Mouse (Mus musculus) megakaryocyte-erythroid progenitor cell, adult 5 weeks (primary cell): ENCODE results near the gene Vmn1r226. TPM values are rescaled to one million over a fixed set of nuclear protein-coding genes. Genes with fewer than 3 reads are reported as not detected.

ENCODE experiments used
- polyA plus RNA-seq: library from polyadenylated mRNA; stranded (reverse); fragments of >175 nt; gene quantifications from 2 replicates; pipeline ENCODE4 v1.2.3, GENCODE M21; 2012

The Vmn1r226 gene
- 0.01 and 0.02 TPM in 2 replicates for polyA plus RNA-seq

GRCm38 (mm10) chr17:20682543-20682942 lies at the start of gene Vmn1r226:
Gene Vmn1r226, plus strand, starts transcription at chr17:20682843.

GRCm38 (mm10) chr17:20729543-20729942 lies 46.9 kb downstream of the Vmn1r226 start, which contains the start of gene Vmn1r227:
Gene Vmn1r227, plus strand, starts transcription at chr17:20729843.

Other genes with a start within 250 kb of the Vmn1r226 start
- not detected in 2 replicates for gene Vmn2r108, start 201.5 kb upstream of the Vmn1r226 start, polyA plus RNA-seq
- gene Vmn1r225, start 184.7 kb upstream of the Vmn1r226 start, polyA plus RNA-seq: not detected in 2 replicates
- not detected in 2 replicates for gene Vmn2r109, start 118.1 kb upstream of the Vmn1r226 start, polyA plus RNA-seq
- gene Vmn2r110, start 86.4 kb upstream of the Vmn1r226 start, polyA plus RNA-seq: 0.01 TPM in 1 of 2 replicates, not detected in the other
- not detected in 2 replicates for gene Fpr-rs3, start 58.0 kb upstream of the Vmn1r226 start, polyA plus RNA-seq
- not detected in 2 replicates for gene Vmn1r227, start 47.0 kb downstream of the Vmn1r226 start, polyA plus RNA-seq
- not detected in 2 replicates for gene Vmn1r228, start 103.3 kb downstream of the Vmn1r226 start, polyA plus RNA-seq
- gene Vmn1r229, start 128.7 kb downstream of the Vmn1r226 start, polyA plus RNA-seq: not detected in 2 replicates
- gene Vmn1r230, start 157.6 kb downstream of the Vmn1r226 start, polyA plus RNA-seq: 0.01 TPM in 1 of 2 replicates, not detected in the other
- gene Vmn1r231, start 222.2 kb downstream of the Vmn1r226 start, polyA plus RNA-seq: not detected in 2 replicates
- not detected in 2 replicates for gene Vmn1r232, start 236.9 kb downstream of the Vmn1r226 start, polyA plus RNA-seq